Mouse (Mus musculus): ENCODE measurements around the gene Chst15. TPM values are rescaled to one million over a fixed set of nuclear protein-coding genes. Genes with fewer than 3 reads are reported as not detected.

The Chst15 gene
- polyA plus RNA-seq, 1 experiment from 2014 or later: 19.3 TPM

GRCm38 (mm10) chr7:132306671-132307412 lies 10.2 kb downstream of the Chst15 start:
- no peak overlapping the region for H3K4me3 ChIP-seq (replicated peaks)
- no peaks in the 10 kb centered on the region for H3K27me3 ChIP-seq
- no peaks in the 10 kb centered on the region for H3K36me3 ChIP-seq
- H3K4me1 ChIP-seq: peaks cover 57% of the 10 kb centered on the region
- no peak overlapping the region for H3K4me2 ChIP-seq
- WGBS: 85% methylated on average over 8 of the region's 8 CpGs
- no peaks in the 10 kb centered on the region for H3K9me3 ChIP-seq (replicated peaks)
- no peak for ATAC-seq (replicated peaks; ENCODE audit: low FRiP score)
- no peak overlapping the region for H3K9ac ChIP-seq
- no peak overlapping the region for H3K27ac ChIP-seq

- WGBS: 89% methylated on average over 5 of the region's 5 CpGs
Measured at GRCm38 (mm10) chr7:132305492-132306375, 11.3 kb downstream of the Chst15 start.

GRCm38 (mm10) chr7:132304424-132305085 lies 12.5 kb downstream of the Chst15 start:
- Histone ChIP-seq H3K9me3 (replicated peaks) (no peaks in the 10 kb centered on the region), H3K27ac (no peak overlapping the region), H3K27me3 (no peaks in the 10 kb centered on the region), H3K4me3 (replicated peaks) (no peak overlapping the region), H3K36me3 (no peaks in the 10 kb centered on the region), H3K4me2 (no peak overlapping the region), H3K9ac (no peak overlapping the region), H3K4me1 (peaks cover 73% of the 10 kb centered on the region)
- no peak for ATAC-seq (replicated peaks; ENCODE audit: low FRiP score)
- 78% methylated on average over 8 of the region's 8 CpGs for WGBS

More at GRCm38 (mm10) chr7:132305492-132306375, 11.3 kb downstream of the Chst15 start:
- Histone ChIP-seq H3K4me3 (replicated peaks) (no peak overlapping the region), H3K9me3 (replicated peaks) (no peaks in the 10 kb centered on the region), H3K9ac (no peak overlapping the region), H3K36me3 (no peaks in the 10 kb centered on the region), H3K27ac (no peak overlapping the region), H3K27me3 (no peaks in the 10 kb centered on the region), H3K4me1 (peaks cover 64% of the 10 kb centered on the region), H3K4me2 (no peak overlapping the region)
- ATAC-seq (replicated peaks; ENCODE audit: low FRiP score): no peak

- no peak overlapping the region for H3K4me3 ChIP-seq (replicated peaks)
- 64% methylated on average over 7 of the region's 7 CpGs for WGBS
- H3K4me2 ChIP-seq: no peak overlapping the region
- H3K27me3 ChIP-seq: no peaks in the 10 kb centered on the region
- H3K36me3 ChIP-seq: no peaks in the 10 kb centered on the region
- H3K9me3 ChIP-seq (replicated peaks): no peaks in the 10 kb centered on the region
- no peak for ATAC-seq (replicated peaks; ENCODE audit: low FRiP score)
- H3K4me1 ChIP-seq: peaks cover 73% of the 10 kb centered on the region
- no peak overlapping the region for H3K9ac ChIP-seq
- no peak overlapping the region for H3K27ac ChIP-seq
Measured at GRCm38 (mm10) chr7:132303988-132304387, 13.0 kb downstream of the Chst15 start.

GRCm38 (mm10) chr7:132302508-132303241 lies 14.4 kb downstream of the Chst15 start:
- Histone ChIP-seq H3K9ac (no peak overlapping the region), H3K27me3 (no peaks in the 10 kb centered on the region), H3K36me3 (no peaks in the 10 kb centered on the region), H3K9me3 (replicated peaks) (no peaks in the 10 kb centered on the region), H3K4me3 (replicated peaks) (no peak overlapping the region), H3K27ac (peak overlapping the region; percentile 4; the same call in 1 of the 2 replicates), H3K4me1 (peaks cover 69% of the 10 kb centered on the region), H3K4me2 (no peak overlapping the region)
- ATAC-seq (replicated peaks; ENCODE audit: low FRiP score): no peak
- 59% methylated on average over 8 of the region's 8 CpGs for WGBS

GRCm38 (mm10) chr7:132299661-132300210 lies 17.3 kb downstream of the Chst15 start:
- H3K4me1 ChIP-seq: peaks cover 65% of the 10 kb centered on the region
- peak overlapping the region; percentile 52; the same call in 1 of the 2 replicates for H3K27ac ChIP-seq
- H3K9me3 ChIP-seq (replicated peaks): no peaks in the 10 kb centered on the region
- no peak for ATAC-seq (replicated peaks; ENCODE audit: low FRiP score)
- H3K36me3 ChIP-seq: no peaks in the 10 kb centered on the region
- no peak overlapping the region for H3K9ac ChIP-seq
- no peaks in the 10 kb centered on the region for H3K27me3 ChIP-seq
- no peak overlapping the region for H3K4me3 ChIP-seq (replicated peaks)
- 18% methylated on average over 5 of the region's 5 CpGs for WGBS
- H3K4me2 ChIP-seq: no peak overlapping the region

GRCm38 (mm10) chr7:132298412-132298990 lies 18.5 kb downstream of the Chst15 start:
- WGBS: 33% methylated on average over 7 of the region's 7 CpGs
- H3K27ac ChIP-seq: peak overlapping the region; percentile 56
- no peaks in the 10 kb centered on the region for H3K27me3 ChIP-seq
- H3K9ac ChIP-seq: no peak overlapping the region
- peaks cover 55% of the 10 kb centered on the region for H3K4me1 ChIP-seq
- H3K9me3 ChIP-seq (replicated peaks): no peaks in the 10 kb centered on the region
- H3K36me3 ChIP-seq: no peaks in the 10 kb centered on the region
- ATAC-seq (replicated peaks; ENCODE audit: low FRiP score): peak; percentile 76
- H3K4me3 ChIP-seq (replicated peaks): no peak overlapping the region
- H3K4me2 ChIP-seq: no peak overlapping the region

- Histone ChIP-seq H3K9ac (no peak overlapping the region), H3K27me3 (no peaks in the 10 kb centered on the region), H3K4me3 (replicated peaks) (no peak overlapping the region), H3K36me3 (no peaks in the 10 kb centered on the region), H3K9me3 (replicated peaks) (no peaks in the 10 kb centered on the region), H3K27ac (no peak overlapping the region), H3K4me1 (peaks cover 44% of the 10 kb centered on the region), H3K4me2 (no peak overlapping the region)
- 52% methylated on average over 4 of the region's 4 CpGs for WGBS
- ATAC-seq (replicated peaks; ENCODE audit: low FRiP score): no peak
Measured at GRCm38 (mm10) chr7:132296661-132297443, 20.2 kb downstream of the Chst15 start.

GRCm38 (mm10) chr7:132296132-132296531 lies 20.9 kb downstream of the Chst15 start:
- ATAC-seq (replicated peaks; ENCODE audit: low FRiP score): no peak
- no peak overlapping the region for H3K4me2 ChIP-seq
- H3K36me3 ChIP-seq: no peaks in the 10 kb centered on the region
- H3K9ac ChIP-seq: no peak overlapping the region
- H3K27ac ChIP-seq: no peak overlapping the region
- no peaks in the 10 kb centered on the region for H3K27me3 ChIP-seq
- H3K9me3 ChIP-seq (replicated peaks): no peaks in the 10 kb centered on the region
- H3K4me1 ChIP-seq: peaks cover 40% of the 10 kb centered on the region
- H3K4me3 ChIP-seq (replicated peaks): no peak overlapping the region
- 83% methylated on average over 3 of the region's 3 CpGs for WGBS

GRCm38 (mm10) chr7:132287340-132287664 lies 29.7 kb downstream of the Chst15 start:
- peak overlapping the region; percentile 73 for H3K27ac ChIP-seq
- ATAC-seq (replicated peaks; ENCODE audit: low FRiP score): peak; percentile 40
- no peak overlapping the region for H3K4me3 ChIP-seq (replicated peaks)
- H3K9me3 ChIP-seq (replicated peaks): no peaks in the 10 kb centered on the region
- H3K4me2 ChIP-seq: no peak overlapping the region
- H3K4me1 ChIP-seq: peaks cover 79% of the 10 kb centered on the region
- H3K36me3 ChIP-seq: no peaks in the 10 kb centered on the region
- 58% methylated on average over 3 of the region's 3 CpGs for WGBS
- H3K27me3 ChIP-seq: no peaks in the 10 kb centered on the region
- no peak overlapping the region for H3K9ac ChIP-seq

Measured in kidney, embryonic 15.5 days (tissue).